Mouse (Mus musculus): ENCODE data around the gene Wfikkn2. TPM values are rescaled to one million over a fixed set of nuclear protein-coding genes. Genes with fewer than 3 reads are reported as not detected.

The Wfikkn2 gene
- polyA plus RNA-seq, 1 experiment from 2014 or later, result 1.8 TPM

- no peaks in the 10 kb centered on the region for H3K36me3 ChIP-seq (ENCODE audit: control insufficient read depth, insufficient read depth, low read length)
- no peaks in the 10 kb centered on the region for H3K27me3 ChIP-seq (ENCODE audit: control insufficient read depth, insufficient read depth, low read length)
- H3K9ac ChIP-seq (ENCODE audit: low read depth, low read length), result no peak overlapping the region
- DNase-seq (ENCODE audit: low spot score) (no peak), ATAC-seq (ENCODE audit: low FRiP score) (0 out of 2 replicates have a peak, but pooled peaks have one; percentile 3)
- no peak overlapping the region for H3K4me3 ChIP-seq (ENCODE audit: low read depth, low read length)
- H3K9me3 ChIP-seq (ENCODE audit: control insufficient read depth, low read length), result no peaks in the 10 kb centered on the region
- WGBS, result 65% methylated on average over 8 of the region's 8 CpGs
- H3K4me2 ChIP-seq (replicated peaks; ENCODE audit: low read depth, low read length), result no peak overlapping the region
- H3K4me1 ChIP-seq (replicated peaks; ENCODE audit: control insufficient read depth, insufficient read depth, low read length), result peaks cover 12% of the 10 kb centered on the region
- peak overlapping the region; percentile 2; the same call in 1 of the 2 replicates for H3K27ac ChIP-seq (ENCODE audit: low read depth, low read length)
Observed at GRCm38 (mm10) chr11:94246789-94247061, 920 bp upstream of the Wfikkn2 start.

- ATAC-seq (ENCODE audit: low FRiP score) (no peak), DNase-seq (ENCODE audit: low spot score) (no peak)
- Histone ChIP-seq H3K4me3 (ENCODE audit: low read depth, low read length) (no peak overlapping the region), H3K27ac (ENCODE audit: low read depth, low read length) (no peak overlapping the region), H3K9ac (ENCODE audit: low read depth, low read length) (no peak overlapping the region), H3K27me3 (ENCODE audit: control insufficient read depth, insufficient read depth, low read length) (no peaks in the 10 kb centered on the region), H3K4me1 (replicated peaks; ENCODE audit: control insufficient read depth, insufficient read depth, low read length) (peaks cover 12% of the 10 kb centered on the region), H3K36me3 (ENCODE audit: control insufficient read depth, insufficient read depth, low read length) (no peaks in the 10 kb centered on the region), H3K4me2 (replicated peaks; ENCODE audit: low read depth, low read length) (no peak overlapping the region), H3K9me3 (ENCODE audit: control insufficient read depth, low read length) (no peaks in the 10 kb centered on the region)
- WGBS, result 65% methylated on average over 9 of the region's 9 CpGs
Observed at GRCm38 (mm10) chr11:94244385-94244784, 1.4 kb downstream of the Wfikkn2 start.

- no peaks in the 10 kb centered on the region for H3K27me3 ChIP-seq (ENCODE audit: control insufficient read depth, insufficient read depth, low read length)
- H3K4me1 ChIP-seq (replicated peaks; ENCODE audit: control insufficient read depth, insufficient read depth, low read length), result peaks cover 12% of the 10 kb centered on the region
- H3K4me2 ChIP-seq (replicated peaks; ENCODE audit: low read depth, low read length), result peak overlapping the region; percentile 39
- DNase-seq (ENCODE audit: low spot score) (peak; percentile 32), ATAC-seq (ENCODE audit: low FRiP score) (no peak)
- no peaks in the 10 kb centered on the region for H3K36me3 ChIP-seq (ENCODE audit: control insufficient read depth, insufficient read depth, low read length)
- WGBS, result 41% methylated on average over 15 of the region's 15 CpGs
- peak overlapping the region; percentile 47 for H3K27ac ChIP-seq (ENCODE audit: low read depth, low read length)
- no peaks in the 10 kb centered on the region for H3K9me3 ChIP-seq (ENCODE audit: control insufficient read depth, low read length)
- H3K9ac ChIP-seq (ENCODE audit: low read depth, low read length), result peak overlapping the region; percentile 42; the same call in 1 of the 2 replicates
- 0 out of 2 replicates have a peak overlapping the region, but pooled peaks have one; percentile 15 for H3K4me3 ChIP-seq (ENCODE audit: low read depth, low read length)
Observed at GRCm38 (mm10) chr11:94243422-94244180, 2.2 kb downstream of the Wfikkn2 start.

DNA sequence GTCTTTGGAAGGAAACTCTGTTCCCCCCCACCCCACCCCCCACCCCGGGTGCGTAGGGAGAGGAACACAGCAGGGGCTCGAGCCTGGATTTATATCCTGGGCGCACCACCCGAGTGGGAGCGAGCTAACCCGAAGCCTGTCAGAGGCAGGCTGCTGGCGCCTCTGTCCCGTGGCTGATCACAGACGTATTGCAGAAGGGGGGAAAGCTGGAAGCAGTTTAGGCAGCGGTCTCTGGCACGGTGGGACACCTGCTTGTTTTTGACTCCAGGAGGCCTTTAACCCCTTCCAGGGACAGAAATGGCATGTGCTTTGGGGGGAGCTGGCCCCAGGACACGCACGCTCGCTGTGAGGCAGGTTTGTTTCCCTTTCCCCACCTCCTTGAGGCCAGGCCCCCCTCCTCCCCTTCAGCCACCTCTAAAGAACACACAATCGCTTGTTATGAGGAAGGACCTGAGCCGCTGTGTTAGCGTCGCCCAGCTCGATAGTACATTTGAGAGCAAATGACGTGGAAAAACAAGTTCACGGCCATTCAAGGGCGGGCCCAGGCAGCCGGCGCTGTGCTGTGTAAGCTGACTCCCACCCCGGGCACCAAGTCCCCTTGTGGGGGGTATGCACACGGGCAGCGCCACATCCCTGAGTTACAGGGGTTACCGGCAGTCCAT is 2.9 kb downstream of the Wfikkn2 start:
- ATAC-seq (ENCODE audit: low FRiP score) (peak; percentile 50; the same call in 1 of the 2 replicates), DNase-seq (ENCODE audit: low spot score) (peak; percentile 52)
- no peaks in the 10 kb centered on the region for H3K9me3 ChIP-seq (ENCODE audit: control insufficient read depth, low read length)
- H3K27me3 ChIP-seq (ENCODE audit: control insufficient read depth, insufficient read depth, low read length), result no peaks in the 10 kb centered on the region
- no peaks in the 10 kb centered on the region for H3K36me3 ChIP-seq (ENCODE audit: control insufficient read depth, insufficient read depth, low read length)
- peak overlapping the region; percentile 15; the same call in 1 of the 2 replicates for H3K4me3 ChIP-seq (ENCODE audit: low read depth, low read length)
- peak overlapping the region; percentile 42; the same call in 1 of the 2 replicates for H3K9ac ChIP-seq (ENCODE audit: low read depth, low read length)
- H3K27ac ChIP-seq (ENCODE audit: low read depth, low read length), result peak overlapping the region; percentile 47
- H3K4me2 ChIP-seq (replicated peaks; ENCODE audit: low read depth, low read length), result peak overlapping the region; percentile 39
- H3K4me1 ChIP-seq (replicated peaks; ENCODE audit: control insufficient read depth, insufficient read depth, low read length), result peaks cover 12% of the 10 kb centered on the region
- WGBS, result 5% methylated on average over 29 of the region's 29 CpGs

GRCm38 (mm10) chr11:94239706-94240105 is 6.1 kb downstream of the Wfikkn2 start:
- DNase-seq (ENCODE audit: low spot score) (no peak), ATAC-seq (ENCODE audit: low FRiP score) (no peak)
- Histone ChIP-seq H3K36me3 (ENCODE audit: control insufficient read depth, insufficient read depth, low read length) (no peaks in the 10 kb centered on the region), H3K4me3 (ENCODE audit: low read depth, low read length) (no peak overlapping the region), H3K9me3 (ENCODE audit: control insufficient read depth, low read length) (no peaks in the 10 kb centered on the region), H3K27me3 (ENCODE audit: control insufficient read depth, insufficient read depth, low read length) (no peaks in the 10 kb centered on the region), H3K4me2 (replicated peaks; ENCODE audit: low read depth, low read length) (no peak overlapping the region), H3K4me1 (replicated peaks; ENCODE audit: control insufficient read depth, insufficient read depth, low read length) (peaks cover 12% of the 10 kb centered on the region; the same call in 1 of the 2 replicates), H3K27ac (ENCODE audit: low read depth, low read length) (no peak overlapping the region), H3K9ac (ENCODE audit: low read depth, low read length) (no peak overlapping the region)
- 47% methylated on average over 9 of the region's 9 CpGs for WGBS

DNA sequence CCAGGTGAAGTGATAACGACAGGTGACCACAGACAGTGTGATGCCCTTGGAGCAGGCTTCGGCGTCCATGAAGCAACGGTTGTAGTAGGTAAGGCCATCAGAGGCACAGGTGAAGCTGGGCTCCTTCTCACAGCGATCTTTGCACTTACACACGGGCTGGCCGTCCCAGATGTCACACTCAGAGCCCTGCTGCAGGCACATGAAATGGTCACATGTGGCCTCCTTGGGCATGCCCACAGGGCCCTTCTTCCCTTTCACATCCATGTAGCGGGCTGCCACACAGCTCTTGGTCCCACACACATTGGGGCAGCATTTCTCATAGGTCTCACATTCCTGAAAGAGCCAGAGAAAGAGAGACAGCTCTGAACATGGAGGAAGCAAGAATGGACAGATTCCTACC is 7.0 kb downstream of the Wfikkn2 start:
- H3K9ac ChIP-seq (ENCODE audit: low read depth, low read length), result no peak overlapping the region
- H3K4me3 ChIP-seq (ENCODE audit: low read depth, low read length), result no peak overlapping the region
- H3K27me3 ChIP-seq (ENCODE audit: control insufficient read depth, insufficient read depth, low read length), result no peaks in the 10 kb centered on the region
- no peak overlapping the region for H3K27ac ChIP-seq (ENCODE audit: low read depth, low read length)
- H3K9me3 ChIP-seq (ENCODE audit: control insufficient read depth, low read length), result no peaks in the 10 kb centered on the region
- no peak overlapping the region for H3K4me2 ChIP-seq (replicated peaks; ENCODE audit: low read depth, low read length)
- H3K4me1 ChIP-seq (replicated peaks; ENCODE audit: control insufficient read depth, insufficient read depth, low read length), result peaks cover 11% of the 10 kb centered on the region; the same call in 1 of the 2 replicates
- no peaks in the 10 kb centered on the region for H3K36me3 ChIP-seq (ENCODE audit: control insufficient read depth, insufficient read depth, low read length)
- DNase-seq (ENCODE audit: low spot score), result no peak
- no peak for ATAC-seq (ENCODE audit: low FRiP score)
- 95% methylated on average over 8 of the region's 8 CpGs for WGBS

GRCm38 (mm10) chr11:94236074-94236473 is 9.7 kb downstream of the Wfikkn2 start:
- ATAC-seq (ENCODE audit: low FRiP score), result peak; percentile 85
- Histone ChIP-seq H3K27me3 (ENCODE audit: control insufficient read depth, insufficient read depth, low read length) (no peaks in the 10 kb centered on the region), H3K9ac (ENCODE audit: low read depth, low read length) (no peak overlapping the region), H3K4me1 (replicated peaks; ENCODE audit: control insufficient read depth, insufficient read depth, low read length) (no peaks in the 10 kb centered on the region; the same call in 1 of the 2 replicates), H3K9me3 (ENCODE audit: control insufficient read depth, low read length) (no peaks in the 10 kb centered on the region), H3K27ac (ENCODE audit: low read depth, low read length) (no peak overlapping the region), H3K36me3 (ENCODE audit: control insufficient read depth, insufficient read depth, low read length) (no peaks in the 10 kb centered on the region), H3K4me3 (ENCODE audit: low read depth, low read length) (no peak overlapping the region), H3K4me2 (replicated peaks; ENCODE audit: low read depth, low read length) (no peak overlapping the region)
- DNase-seq (ENCODE audit: low spot score), result peak; percentile 87
- WGBS, result 24% methylated on average over 3 of the region's 3 CpGs

GRCm38 (mm10) chr11:94234857-94235256 is 10.9 kb downstream of the Wfikkn2 start:
- ATAC-seq (ENCODE audit: low FRiP score) (no peak), DNase-seq (ENCODE audit: low spot score) (no peak)
- Histone ChIP-seq H3K4me3 (ENCODE audit: low read depth, low read length) (no peak overlapping the region), H3K4me1 (replicated peaks; ENCODE audit: control insufficient read depth, insufficient read depth, low read length) (no peaks in the 10 kb centered on the region; the same call in 1 of the 2 replicates), H3K4me2 (replicated peaks; ENCODE audit: low read depth, low read length) (no peak overlapping the region), H3K36me3 (ENCODE audit: control insufficient read depth, insufficient read depth, low read length) (no peaks in the 10 kb centered on the region), H3K9me3 (ENCODE audit: control insufficient read depth, low read length) (no peaks in the 10 kb centered on the region), H3K27me3 (ENCODE audit: control insufficient read depth, insufficient read depth, low read length) (no peaks in the 10 kb centered on the region), H3K27ac (ENCODE audit: low read depth, low read length) (no peak overlapping the region), H3K9ac (ENCODE audit: low read depth, low read length) (no peak overlapping the region)
- 87% methylated on average over 8 of the region's 8 CpGs for WGBS
